Mouse (Mus musculus) myocyte (in vitro differentiated cells): ENCODE data around the gene Ccnt1. TPM values are rescaled to one million over a fixed set of nuclear protein-coding genes. Genes with fewer than 3 reads are reported as not detected.

Experiments used
- H3K27me3 ChIP-seq: one replicate; pipeline ENCODE4 v1.6.1; 2011; ENCODE audit not compliant: control insufficient read depth, insufficient read depth, insufficient read length
- H3K36me3 ChIP-seq: one replicate; pipeline ENCODE4 v1.6.1; 2011; ENCODE audit not compliant: control insufficient read depth, insufficient read depth
- H3K4me2 ChIP-seq: one replicate; pipeline ENCODE4 v1.6.1; 2011; ENCODE audit warnings: low read depth, control low read depth
- H3K4me3 ChIP-seq: one replicate; pipeline ENCODE4 v1.5.1; 2011; ENCODE audit warnings: mild to moderate bottlenecking, control low read depth, moderate library complexity
- H3K79me2 ChIP-seq: one replicate; pipeline ENCODE4 v1.6.1; 2011; ENCODE audit not compliant: control insufficient read depth, insufficient read depth
- H3ac ChIP-seq: one replicate; pipeline ENCODE4 v1.6.1; 2011; ENCODE audit not compliant: control insufficient read depth, insufficient read length
- CEBPB ChIP-seq: IDR thresholded peaks from 2 replicates; pipeline ENCODE4 v1.6.1; 2011; ENCODE audit warnings: mild to moderate bottlenecking, moderate library complexity; ENCODE audit not compliant: poor library complexity, insufficient read depth, severe bottlenecking
- E2F4 ChIP-seq: IDR thresholded peaks from one replicate; pipeline ENCODE4 v1.6.1; 2011; ENCODE audit warnings: mild to moderate bottlenecking, control low read depth, moderate library complexity; ENCODE audit not compliant: insufficient read depth
- MAX ChIP-seq: IDR thresholded peaks from one replicate; pipeline ENCODE4 v1.6.1; 2011; ENCODE audit warnings: low read depth, mild to moderate bottlenecking, control low read depth
- MYOD1 ChIP-seq, 3 experiments: IDR thresholded peaks; one replicate each; pipeline ENCODE4 v1.6.1; 2011; ENCODE audit warnings: control low read depth in 2 of 3, low read depth in 2 of 3, mild to moderate bottlenecking in 2 of 3, moderate library complexity in 1 of 3; ENCODE audit not compliant: insufficient read length in 2 of 3, control insufficient read depth in 1 of 3
- MYOG ChIP-seq, 3 experiments: IDR thresholded peaks; one replicate each; pipeline ENCODE4 v1.6.1; 2011; ENCODE audit warnings: control low read depth in 2 of 3, low read depth in 2 of 3, mild to moderate bottlenecking in 2 of 3; ENCODE audit not compliant: insufficient read length in 2 of 3, control insufficient read depth in 1 of 3, insufficient read depth in 1 of 3
- POLR2A ChIP-seq: IDR thresholded peaks from one replicate; pipeline ENCODE4 v1.6.1; 2011; ENCODE audit warnings: low read depth, mild to moderate bottlenecking, control low read depth, moderate library complexity; ENCODE audit not compliant: insufficient read length
- POLR2AphosphoS2 ChIP-seq: IDR thresholded peaks from one replicate; pipeline ENCODE4 v1.6.1; 2011; ENCODE audit warnings: low read depth, control low read depth; ENCODE audit not compliant: insufficient read length
- REST ChIP-seq: IDR thresholded peaks from one replicate; pipeline ENCODE4 v1.6.1; 2011; ENCODE audit warnings: mild to moderate bottlenecking, control low read depth, moderate library complexity; ENCODE audit not compliant: insufficient read depth, insufficient read length
- SRF ChIP-seq: IDR thresholded peaks from one replicate; pipeline ENCODE4 v1.6.1; 2011; ENCODE audit warnings: low read depth; ENCODE audit not compliant: control insufficient read depth, insufficient read length
- TCF12 ChIP-seq: IDR thresholded peaks from one replicate; pipeline ENCODE4 v1.6.1; 2011; ENCODE audit warnings: mild to moderate bottlenecking, control low read depth; ENCODE audit not compliant: poor library complexity, insufficient read depth, severe bottlenecking
- TCF3 ChIP-seq: IDR thresholded peaks from one replicate; pipeline ENCODE4 v1.6.1; 2011; ENCODE audit warnings: low read depth, control low read depth; ENCODE audit not compliant: insufficient read length
- USF1 ChIP-seq: IDR thresholded peaks from one replicate; pipeline ENCODE4 v1.6.1; 2011; ENCODE audit warnings: low read depth, mild to moderate bottlenecking, control low read depth, moderate library complexity
- polyA plus RNA-seq: library from polyadenylated mRNA; unstranded; fragments of >200 nt; fragmentation: generic; extraction: Trizol; gene quantifications from one replicate; pipeline ENCODE4 v1.2.1, GENCODE M21; 2012; ENCODE audit warnings: missing spikeins

Ccnt1 gene
- polyA plus RNA-seq, 1 experiment: 12.6 TPM

GRCm38 (mm10) chr15:98528066-98528563 is 42.6 kb downstream of the Ccnt1 start:
- Histone ChIP-seq H3K4me2 (peak overlapping the region; percentile 66), H3K36me3 (peaks cover 78% of the 10 kb centered on the region), H3K27me3 (no peaks in the 10 kb centered on the region), H3ac (no peak overlapping the region), H3K4me3 (no peak overlapping the region), H3K79me2 (peaks cover 76% of the 10 kb centered on the region)
- TF ChIP-seq MAX (no peak), POLR2AphosphoS2 (no peak), TCF3 (no peak), SRF (no peak), USF1 (no peak), MYOG (IDR thresholded peaks at IDR 0.05; ENCODE audit: control insufficient read depth in 1 of 3, insufficient read depth in 1 of 3, insufficient read length in 2 of 3, low read depth in 2 of 3) (no peak), E2F4 (no peak), POLR2A (no peak), TCF12 (no peak), CEBPB (no peak)

GRCm38 (mm10) chr15:98527056-98527771 is 43.5 kb downstream of the Ccnt1 start:
- Histone ChIP-seq H3K79me2 (peaks cover 76% of the 10 kb centered on the region), H3K27me3 (no peaks in the 10 kb centered on the region), H3K4me3 (no peak overlapping the region), H3ac (no peak overlapping the region), H3K4me2 (peak overlapping the region; percentile 66), H3K36me3 (peaks cover 87% of the 10 kb centered on the region)
- no peak for TF ChIP-seq MAX
- TF ChIP-seq MYOD1 (IDR thresholded peaks at IDR 0.05; ENCODE audit: control insufficient read depth in 1 of 3, insufficient read length in 2 of 3, low read depth in 2 of 3): peak in 2 of 3 experiments; percentile 47 to 68
- peak; percentile 26 for TF ChIP-seq TCF12
- TF ChIP-seq MYOG (IDR thresholded peaks at IDR 0.05; ENCODE audit: control insufficient read depth in 1 of 3, insufficient read depth in 1 of 3, insufficient read length in 2 of 3, low read depth in 2 of 3): peak in 1 of 3 experiments; percentile 62
- no peak for TF ChIP-seq E2F4

- Histone ChIP-seq H3K36me3 (peaks cover 85% of the 10 kb centered on the region), H3K4me2 (peak overlapping the region; percentile 66), H3K4me3 (no peak overlapping the region), H3K79me2 (peaks cover 67% of the 10 kb centered on the region), H3ac (no peak overlapping the region), H3K27me3 (no peaks in the 10 kb centered on the region)
- TF ChIP-seq SRF: no peak
- peak in 1 of 3 experiments; percentile 31 for TF ChIP-seq MYOG (IDR thresholded peaks at IDR 0.05; ENCODE audit: control insufficient read depth in 1 of 3, insufficient read depth in 1 of 3, insufficient read length in 2 of 3, low read depth in 2 of 3)
- no peak for TF ChIP-seq USF1
- TF ChIP-seq TCF12: peak; percentile 12
- no peak for TF ChIP-seq TCF3
- TF ChIP-seq CEBPB: 0 out of 2 replicates have a peak, but pooled peaks have one; percentile 34
- TF ChIP-seq MYOD1 (IDR thresholded peaks at IDR 0.05; ENCODE audit: control insufficient read depth in 1 of 3, insufficient read length in 2 of 3, low read depth in 2 of 3): peak in 1 of 3 experiments; percentile 14
Observed at GRCm38 (mm10) chr15:98526057-98526456, 44.7 kb downstream of the Ccnt1 start.

- Histone ChIP-seq H3K27me3 (no peaks in the 10 kb centered on the region), H3K4me3 (no peak overlapping the region), H3ac (no peak overlapping the region), H3K36me3 (peaks cover 81% of the 10 kb centered on the region), H3K4me2 (peak overlapping the region; percentile 67), H3K79me2 (peaks cover 58% of the 10 kb centered on the region)
- TF ChIP-seq TCF12 (no peak), POLR2AphosphoS2 (no peak), E2F4 (no peak), SRF (peak; percentile 22), REST (no peak), MAX (peak; percentile 76), POLR2A (no peak), MYOG (IDR thresholded peaks at IDR 0.05; ENCODE audit: control insufficient read depth in 1 of 3, insufficient read depth in 1 of 3, insufficient read length in 2 of 3, low read depth in 2 of 3) (no peak), TCF3 (no peak), CEBPB (no peak), MYOD1 (IDR thresholded peaks at IDR 0.05; ENCODE audit: control insufficient read depth in 1 of 3, insufficient read length in 2 of 3, low read depth in 2 of 3) (peak in 1 of 3 experiments; percentile 18), USF1 (no peak)
Observed at GRCm38 (mm10) chr15:98521245-98521644, 49.5 kb downstream of the Ccnt1 start.
